Mouse (Mus musculus) urinary bladder, postnatal 25 days (tissue): ENCODE results near the gene Ddx39b.
"Not testable (repeated sequence)": the region's sequence is repeated elsewhere in the genome, so short reads cannot be mapped to it uniquely, and the experiment has no call there.

ENCODE experiments used
- DNase-seq: peaks from one replicate; pipeline ENCODE4 v3.0.0; 2022; ENCODE audit warnings: low spot score

Ddx39b gene

DNA sequence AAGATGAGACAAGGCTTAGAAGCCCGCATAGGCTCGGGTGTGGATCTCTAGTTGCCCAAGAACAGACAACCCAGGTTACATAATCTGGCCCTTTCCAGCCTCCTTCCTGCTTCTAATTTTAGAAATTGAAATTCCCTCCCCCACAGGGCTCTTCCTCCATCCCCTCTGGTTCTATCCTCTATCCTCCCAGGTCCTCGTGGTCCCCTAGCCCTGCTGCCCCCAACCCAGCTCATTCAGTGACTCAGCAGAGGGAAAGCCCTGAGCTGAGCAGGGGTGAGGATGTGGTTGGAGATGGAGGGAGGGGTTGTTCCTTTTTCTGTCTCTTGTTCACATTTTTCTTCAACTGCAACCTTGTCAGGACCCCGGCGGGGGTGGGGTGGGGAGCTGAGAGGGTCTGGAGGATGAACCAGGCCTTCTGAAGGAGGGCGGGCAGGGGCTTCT, 21.9 kb upstream of the Ddx39b start:
- no peak for DNase-seq

DNA sequence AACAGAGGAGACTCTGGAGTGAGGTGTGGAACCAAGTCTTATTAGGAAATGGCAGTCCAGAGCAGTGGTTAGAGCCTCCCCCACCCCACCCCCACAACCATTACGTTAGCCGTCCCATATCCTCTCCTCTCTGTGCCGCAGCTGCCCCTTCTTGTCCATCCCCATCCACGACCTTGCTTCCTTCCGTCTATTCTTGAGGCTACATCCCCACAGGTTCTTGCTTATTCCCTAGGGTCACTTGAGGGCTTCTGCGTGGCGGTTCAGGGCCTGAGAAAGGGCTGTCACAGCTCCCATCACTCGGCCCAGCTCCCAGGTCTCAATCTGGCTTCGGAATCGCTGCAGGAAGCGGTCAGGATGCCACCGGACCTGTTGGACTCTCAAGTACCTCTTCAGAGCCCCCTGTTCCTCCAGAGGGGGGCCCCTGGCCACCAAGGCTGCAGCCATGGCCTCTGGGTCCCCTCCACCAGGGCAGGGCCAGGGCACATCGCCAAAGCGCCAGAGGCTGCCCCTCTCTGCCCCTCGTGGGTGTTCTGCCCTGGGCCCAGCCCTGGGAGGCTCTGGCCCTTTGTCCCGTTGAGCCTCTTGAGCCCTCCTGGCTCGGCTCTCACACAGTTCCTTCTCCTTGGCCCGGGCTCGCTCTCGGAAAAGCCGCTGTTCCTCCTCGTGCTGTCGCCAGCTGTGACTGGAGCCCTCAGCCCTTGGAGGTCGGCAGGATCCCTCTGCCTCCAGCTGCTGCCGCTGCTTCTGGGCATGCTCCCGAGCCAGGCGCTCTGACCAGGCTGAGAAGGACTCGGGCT, 21.2 kb upstream of the Ddx39b start, which contains the start of gene Gm16181:
TSS of gene Gm16181 (plus strand) at position 679 of the 797 bp plus-strand sequence.
- no peak for DNase-seq

DNA sequence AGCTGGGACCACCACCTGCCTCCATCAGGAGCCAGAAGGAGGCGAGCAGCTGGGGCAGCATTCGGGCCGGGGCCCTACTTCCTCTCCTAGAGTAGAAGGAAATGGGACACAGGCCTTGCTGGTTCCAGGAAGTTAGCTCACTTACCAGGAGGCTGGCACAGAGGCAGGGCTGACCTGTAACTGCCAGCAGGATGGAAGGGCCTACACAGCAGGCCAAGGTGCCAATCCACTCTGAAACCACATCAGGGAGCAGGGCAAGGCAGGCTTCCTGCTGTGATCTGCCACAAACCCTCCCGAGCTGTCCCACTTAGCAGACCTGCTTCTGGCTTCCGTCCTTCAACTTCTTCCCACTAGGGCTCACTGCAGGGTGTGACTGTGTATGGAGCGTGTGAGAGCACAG, 19.2 kb upstream of the Ddx39b start:
- DNase-seq, result no peak

DNA sequence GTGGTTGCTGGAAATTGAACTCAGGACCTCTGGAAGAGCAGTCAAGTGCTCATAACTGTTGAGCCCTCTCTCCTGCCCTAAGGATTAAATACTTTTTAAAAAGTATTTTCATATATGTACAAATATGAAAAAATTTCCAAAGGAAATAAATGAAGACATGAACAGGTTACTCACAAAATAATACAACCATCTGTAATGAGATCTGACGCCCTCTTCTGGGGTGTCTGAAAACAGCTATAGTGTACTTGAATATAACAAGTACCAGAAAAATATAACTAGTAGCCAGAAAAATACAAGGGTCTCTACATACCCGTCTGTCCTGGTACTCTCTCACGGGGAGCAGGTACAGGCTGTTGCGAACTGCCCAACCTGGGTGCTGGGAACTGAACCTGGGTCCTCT, 16.9 kb upstream of the Ddx39b start:
- no peak for DNase-seq

DNA sequence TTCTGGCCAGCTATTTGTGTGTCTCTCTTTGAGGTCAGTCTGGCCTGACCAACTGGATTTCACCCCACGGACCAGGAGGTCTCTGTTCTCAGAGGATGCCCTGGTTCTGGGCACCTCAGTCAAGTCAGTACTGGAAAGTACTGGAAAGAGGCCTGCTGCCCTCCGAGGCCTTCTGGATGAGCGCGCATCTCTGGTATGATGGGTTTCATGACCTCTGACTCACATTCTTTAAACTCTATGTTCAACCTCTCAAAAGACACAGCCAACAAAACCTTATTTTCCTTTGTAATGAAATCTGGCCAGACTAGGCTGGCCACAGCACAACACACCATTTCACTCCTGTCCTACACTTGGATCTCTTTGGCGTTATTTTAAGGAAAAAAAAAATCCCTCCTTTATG, 16.1 kb upstream of the Ddx39b start:
- DNase-seq, result no peak

DNA sequence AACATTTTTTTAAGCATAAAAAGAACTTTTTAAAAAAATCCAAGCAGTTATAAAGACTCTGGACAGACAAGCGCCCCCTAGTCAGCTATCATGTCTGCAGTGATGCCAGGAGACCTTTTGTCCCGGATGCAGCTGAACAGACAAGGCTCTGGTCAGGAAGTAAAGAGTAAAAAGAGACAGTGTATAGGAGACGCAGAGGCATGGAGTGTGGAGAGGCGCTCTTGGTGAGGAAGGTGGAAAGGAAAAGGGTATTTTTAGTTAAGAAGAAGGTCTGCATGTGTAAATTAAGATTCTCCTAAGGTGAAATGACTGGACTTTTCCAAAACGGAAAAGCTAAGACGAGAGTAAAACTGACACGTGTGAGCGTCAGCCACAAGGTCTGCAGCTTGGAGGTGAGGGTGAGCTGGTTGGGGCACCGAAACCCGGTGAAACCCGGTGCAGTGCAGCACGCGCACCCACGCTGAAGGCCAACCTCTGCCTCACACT, 14.9 kb upstream of the Ddx39b start:
- DNase-seq, result no peak

DNA sequence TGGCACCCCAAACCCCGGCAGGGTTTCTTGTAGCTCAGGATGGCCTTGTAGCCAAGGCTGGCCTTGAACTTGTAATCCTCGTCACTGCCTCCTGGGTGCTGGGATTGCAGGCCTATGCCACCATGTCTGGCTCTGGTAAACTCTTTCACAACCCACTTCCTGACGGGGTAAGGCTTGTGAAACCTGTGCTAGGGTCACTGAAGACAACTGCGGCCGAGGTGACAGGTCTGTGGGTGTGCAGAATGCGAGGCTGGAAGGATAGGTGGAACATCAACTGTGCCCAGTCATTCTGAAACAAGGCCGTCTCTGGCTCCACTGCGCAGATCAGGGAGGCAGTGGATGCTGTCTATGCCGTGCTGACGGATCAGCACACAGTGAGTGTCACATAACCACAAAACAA, 10.5 kb upstream of the Ddx39b start:
- DNase-seq, result no peak

DNA sequence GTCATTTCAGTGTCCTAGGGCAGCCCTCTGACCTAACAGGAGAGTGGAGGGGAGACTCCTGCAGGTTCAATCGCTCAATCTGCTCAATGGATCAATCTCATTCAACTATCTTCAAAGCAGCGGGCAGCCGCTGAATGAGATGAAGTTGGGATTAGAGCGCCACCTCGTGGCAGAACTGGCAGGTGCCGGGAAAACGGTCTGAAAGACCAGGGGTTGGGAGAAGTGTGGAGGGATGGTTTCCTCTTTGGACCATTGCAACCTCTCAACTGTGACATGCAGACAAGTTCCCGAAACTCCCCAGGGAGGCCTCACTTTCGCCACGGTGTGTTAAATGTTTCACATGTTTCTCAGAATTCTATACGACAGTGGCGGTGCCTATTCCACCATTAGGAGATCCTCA, 9.5 kb upstream of the Ddx39b start:
- peak; percentile 88 for DNase-seq

DNA sequence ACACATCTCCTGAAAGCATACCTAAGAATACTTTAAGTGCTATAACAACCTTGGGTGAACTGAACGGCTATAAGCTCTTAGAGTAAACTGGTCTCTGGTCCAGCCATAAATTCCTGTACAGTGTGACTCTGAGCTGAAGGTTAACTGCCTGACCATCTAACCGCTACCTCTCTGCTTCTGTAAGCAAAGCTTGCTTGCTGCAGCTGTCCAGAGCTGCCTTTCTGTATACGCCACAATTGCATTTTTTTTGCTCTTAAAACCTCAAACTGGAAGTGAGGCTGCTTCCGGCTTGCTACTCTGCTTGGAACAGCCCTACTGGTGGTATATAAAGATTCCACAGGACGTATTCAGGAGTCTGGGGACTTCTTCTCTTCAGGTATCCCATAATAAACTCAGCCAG, 8.9 kb upstream of the Ddx39b start:
- no peak for DNase-seq

DNA sequence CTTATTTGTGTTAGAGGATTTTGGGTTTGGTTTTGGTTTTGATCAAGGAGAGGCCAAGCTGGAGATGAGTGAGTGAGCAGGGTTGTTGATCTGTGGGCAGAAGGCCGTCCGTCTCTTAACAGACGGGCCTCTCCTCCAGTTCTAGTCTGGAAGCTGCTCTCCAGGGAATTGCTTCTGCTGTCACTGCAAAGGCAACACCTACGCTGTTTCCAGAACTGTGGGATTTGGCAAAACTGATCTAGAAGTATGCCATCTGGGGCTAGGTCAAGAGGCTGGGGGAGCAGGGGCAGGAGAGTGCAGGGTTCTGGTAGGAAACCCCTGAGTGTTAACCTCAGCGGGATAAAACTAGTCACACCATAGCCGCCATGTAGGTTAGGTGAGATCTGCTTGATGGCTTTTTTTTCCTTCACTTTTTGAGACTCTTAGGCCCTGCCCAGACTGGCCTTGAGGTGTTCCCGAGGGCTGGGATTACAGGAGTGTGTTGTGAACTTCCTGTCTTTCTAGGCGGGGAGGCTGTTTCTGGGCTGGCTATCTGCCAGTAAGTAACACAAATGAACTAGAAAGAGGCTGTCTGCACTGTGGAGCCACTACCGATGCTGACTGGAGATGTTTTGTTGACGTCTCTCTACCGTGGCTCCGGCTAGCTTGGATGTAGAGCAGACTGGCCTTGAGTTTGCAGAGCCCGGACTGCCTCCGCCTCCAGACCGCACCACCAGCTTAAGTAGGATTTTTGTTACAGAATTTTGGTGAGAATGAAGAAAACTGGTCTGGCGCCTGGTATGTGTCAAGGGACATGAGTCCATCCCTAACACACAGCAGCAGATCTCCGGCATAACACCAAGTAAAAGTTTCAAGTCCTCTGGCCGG, 8.2 kb upstream of the Ddx39b start, which contains the start of gene Atp6v1g2:
TSS of gene Atp6v1g2 (plus strand) at position 547 of the 867 bp plus-strand sequence.
- no peak for DNase-seq

DNA sequence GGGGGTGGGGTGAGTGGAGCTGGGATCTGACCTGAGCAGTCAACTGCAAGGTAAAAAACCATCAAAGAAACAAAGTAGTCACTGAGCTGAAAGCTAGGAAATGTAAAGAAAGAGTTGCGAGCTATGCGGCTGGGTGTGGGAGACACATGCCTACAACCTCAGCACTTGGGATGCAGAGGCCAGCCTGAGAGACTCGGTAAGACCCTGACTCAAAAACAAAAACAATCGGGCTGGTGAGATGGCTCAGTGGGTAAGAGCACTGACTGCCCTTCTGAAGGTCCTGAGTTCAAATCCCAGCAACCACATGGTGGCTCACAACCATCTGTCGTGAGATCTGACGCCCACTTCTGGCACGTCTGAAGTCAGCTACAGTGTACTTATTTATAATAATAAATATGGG, 7.5 kb upstream of the Ddx39b start:
- not testable (repeated sequence) for DNase-seq

DNA sequence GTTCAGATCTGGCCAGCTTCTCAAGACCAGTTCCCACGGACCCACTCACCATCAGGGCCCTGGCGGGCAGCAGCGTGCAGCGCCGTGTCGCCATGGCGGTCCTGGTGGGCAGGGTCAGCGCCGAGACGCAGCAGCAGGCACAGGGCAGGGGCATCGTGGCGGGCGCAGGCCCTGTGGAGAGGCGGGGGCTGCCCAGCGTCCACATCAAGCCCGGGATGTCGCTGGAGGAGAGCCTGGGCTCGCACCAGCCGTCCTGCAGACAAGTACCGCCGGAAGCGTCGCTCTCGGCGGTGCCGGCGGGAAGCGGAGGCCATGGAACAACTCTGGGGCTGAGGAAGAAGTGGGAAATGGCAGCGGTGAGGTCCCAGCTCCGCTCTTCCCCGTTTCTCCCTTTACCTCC, 6.6 kb upstream of the Ddx39b start:
- DNase-seq, result no peak

DNA sequence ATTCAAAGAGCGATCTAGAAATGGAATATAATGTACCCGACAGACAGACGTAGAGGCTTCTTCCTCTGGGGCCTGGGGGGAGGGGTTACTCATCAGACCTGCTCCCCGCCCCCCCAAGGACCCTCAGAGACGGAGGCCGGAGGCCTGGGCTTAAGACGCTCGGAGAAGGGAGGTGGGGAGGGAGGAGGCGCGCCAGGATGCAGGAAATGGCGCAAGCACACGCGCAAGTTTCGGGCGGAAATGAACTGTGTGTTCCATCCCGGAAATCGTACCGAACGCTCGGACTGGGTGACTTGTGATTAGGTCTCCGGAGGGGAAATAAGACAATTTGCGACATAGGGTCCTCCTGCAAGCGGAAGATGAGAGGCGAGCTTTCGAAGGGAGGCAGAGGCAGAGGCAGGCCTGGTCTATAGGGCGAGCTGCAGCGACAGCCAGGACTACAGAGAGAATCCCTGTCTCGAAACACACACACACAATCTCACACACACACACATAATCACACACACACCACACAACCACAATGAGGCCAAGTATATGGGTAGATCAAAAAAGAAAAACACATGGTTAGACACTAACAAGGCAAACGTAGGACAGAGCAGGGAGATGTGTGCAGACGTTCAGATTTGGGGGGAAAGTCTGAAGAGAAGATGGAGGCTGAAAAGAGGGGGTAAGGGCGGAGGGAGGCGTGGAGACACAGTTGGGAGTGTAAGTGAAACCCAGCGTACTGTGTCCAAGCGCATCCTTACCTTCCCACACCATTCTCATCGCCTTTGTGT, 5.7 kb upstream of the Ddx39b start, which contains the start of gene Nfkbil1:
TSS of gene Nfkbil1 (minus strand) at position 179 of the 776 bp plus-strand sequence.
- DNase-seq, result peak; percentile 75

DNA sequence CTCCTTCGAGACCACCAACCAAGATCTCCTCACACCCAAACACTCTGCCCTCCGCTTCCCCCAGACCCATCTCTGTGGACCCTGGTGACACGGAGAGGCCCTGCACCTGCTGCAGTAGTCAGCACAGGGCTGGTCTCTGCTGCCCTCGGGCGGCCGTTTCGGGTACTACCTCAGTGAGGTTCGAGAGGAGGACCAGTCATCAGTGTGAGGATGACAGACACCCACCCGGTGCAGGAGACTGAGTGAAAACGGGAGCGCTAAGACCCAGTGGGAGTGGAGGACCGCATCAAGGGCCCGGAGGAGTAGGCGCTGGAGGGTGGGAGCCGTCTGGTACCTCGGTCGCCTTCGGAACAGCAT, 5.2 kb upstream of the Ddx39b start:
- DNase-seq, result peak; percentile 98

DNA sequence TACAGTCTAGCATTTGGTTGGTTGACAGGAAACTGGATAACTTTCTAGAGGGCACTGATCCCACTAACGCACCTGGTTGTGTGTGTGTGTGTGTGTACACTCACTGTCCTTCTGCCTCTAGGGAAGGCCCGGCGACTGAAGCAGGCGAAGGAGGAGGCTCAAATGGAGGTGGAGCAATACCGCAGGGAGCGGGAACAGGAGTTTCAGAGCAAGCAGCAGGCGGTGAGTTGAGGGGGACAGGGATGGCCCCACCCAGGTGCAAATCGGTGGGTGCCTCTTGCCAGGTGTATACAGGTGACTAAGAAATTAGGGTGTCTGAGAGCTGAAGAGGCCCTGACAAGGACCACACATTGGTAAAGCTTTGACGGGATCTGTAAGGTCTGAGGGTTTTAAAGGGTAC, 4.5 kb upstream of the Ddx39b start:
- no peak for DNase-seq

DNA sequence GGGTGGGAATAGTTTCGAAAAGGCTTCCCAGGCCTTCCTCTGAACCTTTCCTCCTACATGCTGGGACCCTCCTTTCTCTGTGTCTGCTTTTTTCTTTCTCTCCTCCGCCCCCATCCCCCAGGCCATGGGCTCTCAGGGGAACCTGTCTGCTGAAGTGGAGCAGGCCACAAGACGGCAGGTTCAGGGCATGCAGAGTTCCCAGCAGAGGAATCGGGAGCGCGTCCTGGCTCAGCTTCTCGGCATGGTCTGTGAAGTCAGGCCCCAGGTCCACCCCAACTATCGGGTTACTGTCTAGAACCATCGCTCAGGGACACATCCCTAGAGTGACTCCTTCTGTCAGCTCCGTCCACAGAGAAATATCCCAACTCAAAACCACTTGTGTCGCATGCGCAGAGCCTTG, 4.0 kb upstream of the Ddx39b start:
- DNase-seq, result no peak

DNA sequence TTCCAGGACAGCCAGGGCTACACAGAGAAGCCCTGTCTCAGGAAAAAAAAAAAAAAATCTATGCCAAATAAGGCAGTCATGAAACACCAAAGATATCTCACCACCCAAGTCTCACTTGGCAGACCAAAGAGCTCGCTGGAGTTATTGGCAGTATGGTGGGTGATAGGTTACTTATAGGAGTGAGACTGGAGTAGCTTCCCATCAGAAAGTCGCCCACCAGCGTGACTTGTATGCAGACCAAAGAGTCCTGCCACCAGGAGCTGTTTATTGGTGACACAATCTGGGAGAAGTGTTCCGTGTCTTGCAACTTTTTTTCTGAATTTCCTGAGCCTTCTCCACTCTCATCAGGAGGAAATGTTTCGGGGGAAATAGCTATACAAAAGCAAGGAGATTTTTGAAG, 1.8 kb upstream of the Ddx39b start:
- DNase-seq, result no peak

DNA sequence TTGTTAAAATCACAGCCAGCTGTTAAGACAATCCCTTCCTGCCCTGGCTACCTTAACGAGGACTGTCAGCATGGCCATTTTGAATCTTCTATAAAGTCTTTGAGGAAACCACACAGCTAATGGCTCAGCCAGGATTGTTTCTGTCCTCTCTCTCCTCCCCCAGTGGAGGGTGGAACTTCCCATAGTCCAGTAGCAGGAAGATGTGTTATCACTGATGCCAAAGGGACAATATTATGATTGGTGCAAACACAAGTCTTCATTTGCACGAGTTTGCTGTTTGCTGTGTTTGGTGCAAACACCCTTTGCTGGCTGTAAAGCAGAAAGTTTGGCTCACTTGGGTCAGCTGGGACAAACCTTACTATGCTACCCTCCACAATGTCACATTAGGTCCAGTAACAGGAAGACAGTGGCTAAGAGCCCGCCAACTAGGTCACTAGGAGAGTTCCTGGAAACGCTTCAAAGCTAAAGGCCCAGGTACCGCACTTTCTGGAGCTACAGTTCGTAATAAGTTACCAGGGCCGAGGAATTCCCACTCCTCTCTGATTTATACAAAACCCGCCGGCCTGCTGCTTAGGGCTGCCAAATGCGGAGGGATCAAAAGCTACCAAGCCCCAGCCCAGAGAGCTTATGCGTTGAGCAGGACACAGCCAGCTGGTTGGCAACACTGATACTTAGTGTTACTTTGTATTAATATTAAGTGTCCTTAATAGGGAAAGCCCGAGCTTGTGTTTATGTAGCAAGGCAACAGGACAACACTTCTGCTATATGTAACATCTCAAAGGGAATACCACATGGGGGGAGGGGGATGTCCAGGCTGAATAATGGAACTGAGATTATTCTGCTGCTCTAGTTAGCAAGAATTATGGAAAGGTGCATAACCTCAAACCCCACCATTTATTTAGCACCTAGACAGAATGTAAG, 902 bp upstream of the Ddx39b start:
- no peak for DNase-seq

DNA sequence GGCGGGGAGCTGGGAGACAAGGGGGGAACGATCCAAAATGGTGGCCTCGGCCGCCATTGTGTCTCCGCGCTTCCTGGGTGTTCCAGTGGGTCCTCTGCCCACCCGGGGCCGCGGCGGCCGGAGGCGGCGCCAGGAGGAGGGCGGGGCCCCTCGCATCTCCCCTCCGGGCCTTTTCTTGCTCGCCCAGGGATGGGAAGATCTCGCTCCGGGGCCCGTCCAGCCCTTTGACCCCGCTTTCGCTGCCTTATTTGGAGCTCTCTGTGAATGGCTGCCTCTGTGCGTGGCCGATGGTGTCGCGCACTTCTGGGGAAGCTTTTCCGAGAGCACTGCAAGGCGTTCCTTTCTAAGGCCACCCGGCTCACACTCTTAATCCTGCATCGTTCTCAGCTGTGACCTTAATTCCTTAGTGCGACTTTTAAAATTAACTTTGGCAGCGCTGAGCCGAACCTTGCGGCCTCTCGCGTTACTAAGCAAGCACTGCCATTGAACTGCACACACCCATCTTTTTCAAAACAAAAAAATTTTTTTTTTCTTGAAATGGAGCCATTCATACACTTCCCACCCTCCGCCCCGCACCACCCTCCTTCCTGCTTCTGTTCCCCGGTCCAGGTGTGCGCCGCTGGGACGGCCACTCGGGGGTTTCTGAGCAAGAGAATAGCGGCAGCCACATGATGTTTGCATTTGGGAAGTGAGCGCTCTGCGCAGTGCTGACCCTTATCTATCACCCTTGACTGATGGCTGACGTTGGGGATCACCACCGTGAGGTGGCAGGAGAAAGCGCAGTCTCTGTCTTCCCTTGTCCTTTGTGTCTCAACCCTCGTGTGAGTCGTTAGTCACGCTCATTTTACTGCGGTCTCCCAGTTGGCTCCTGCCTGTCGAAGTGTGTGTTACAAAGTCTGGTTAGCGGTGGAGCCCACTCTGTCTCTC, 732 bp downstream of the Ddx39b start:
- DNase-seq, result peak; percentile 66

DNA sequence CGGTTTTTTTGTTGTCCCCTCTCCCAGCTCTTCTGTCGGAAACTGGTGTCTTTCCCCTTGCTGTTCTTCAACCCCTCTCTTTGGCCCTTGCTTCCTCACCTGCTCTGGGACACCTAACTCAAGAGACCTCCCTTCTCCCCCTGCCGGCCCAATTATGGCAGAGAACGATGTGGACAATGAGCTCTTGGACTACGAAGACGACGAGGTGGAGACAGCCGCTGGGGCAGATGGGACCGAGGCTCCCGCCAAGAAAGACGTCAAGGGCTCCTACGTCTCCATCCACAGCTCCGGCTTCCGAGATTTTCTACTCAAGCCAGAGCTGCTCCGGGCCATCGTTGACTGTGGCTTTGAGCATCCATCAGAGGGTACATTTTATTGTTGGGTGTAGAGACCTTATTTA, 1.5 kb downstream of the Ddx39b start:
- DNase-seq, result no peak
